ENCODE assay signal across 8 mouse cellular contexts in genomic region chr11:120492024-120492877, GRCm38 (mm10). TPM values are rescaled to one million over a fixed set of nuclear protein-coding genes. Genes with fewer than 3 reads are reported as not detected.
DNase-seq lines count a peak whose midpoint lies in the region; ATAC-seq and TF ChIP-seq lines count a peak whose summit lies in the region.

No protein-coding gene starts in this region.

- under 1% methylated on average over 42 of the region's 48 CpGs for WGBS in heart, embryonic 13.5 days
- WGBS in kidney, postnatal 0 days = under 1% methylated on average over 48 of the region's 48 CpGs

- H3K27ac ChIP-seq in heart, embryonic 13.5 days (replicated peaks) = peak overlapping the region; percentile 90
- peak overlapping the region; percentile 95 for H3K27ac ChIP-seq in kidney, postnatal 0 days

- H3K9ac ChIP-seq in heart, embryonic 13.5 days = peak overlapping the region; percentile 92
- H3K9ac ChIP-seq in kidney, postnatal 0 days (ENCODE audit: low read depth, low read length) = peak overlapping the region; percentile 87

- DNase-seq in urinary bladder, postnatal 14 days (ENCODE audit: low spot score) = peak; percentile 52
- DNase-seq in urinary bladder, adult 2 months (ENCODE audit: low spot score) = no peak
- DNase-seq in embryo, embryonic 10 days (ENCODE audit: low spot score) = peak; percentile 76
- peak; percentile 73 for DNase-seq in kidney, postnatal 0 days (ENCODE audit: low spot score)
- DNase-seq in spleen, postnatal 36 days (ENCODE audit: low spot score in 2 of 2) = peak; percentile 43 to 60
- no peak for DNase-seq in urinary bladder, postnatal 25 days (ENCODE audit: low spot score)

- H3K9me3 ChIP-seq in heart, embryonic 13.5 days = no peaks in the 10 kb centered on the region
- H3K9me3 ChIP-seq in kidney, postnatal 0 days (replicated peaks; ENCODE audit: low read length) = no peaks in the 10 kb centered on the region

- peak overlapping the region; percentile 98 for H3K4me2 ChIP-seq in heart, embryonic 13.5 days
- peak overlapping the region; percentile 96 for H3K4me2 ChIP-seq in kidney, postnatal 0 days (ENCODE audit: low read length)

- H3K27me3 ChIP-seq in heart, embryonic 13.5 days (replicated peaks) = no peaks in the 10 kb centered on the region
- H3K27me3 ChIP-seq in kidney, postnatal 0 days (ENCODE audit: insufficient read depth, low read length) = no peaks in the 10 kb centered on the region

- peaks cover 62% of the 10 kb centered on the region for H3K36me3 ChIP-seq in heart, embryonic 13.5 days
- H3K36me3 ChIP-seq in kidney, postnatal 0 days (ENCODE audit: insufficient read depth, low read length) = peaks cover 46% of the 10 kb centered on the region

- peak overlapping the region; percentile 93 for H3K4me3 ChIP-seq in heart, embryonic 13.5 days
- peak overlapping the region; percentile 91 for H3K4me3 ChIP-seq in kidney, postnatal 0 days (replicated peaks; ENCODE audit: low read depth, low read length)

- peaks cover 36% of the 10 kb centered on the region for H3K4me1 ChIP-seq in heart, embryonic 13.5 days
- H3K4me1 ChIP-seq in kidney, postnatal 0 days (replicated peaks; ENCODE audit: insufficient read depth, low read length) = peaks cover 19% of the 10 kb centered on the region

- peak; percentile 55 for TF ChIP-seq CTCF in kidney, postnatal 0 days (IDR thresholded peaks at IDR 0.05; ENCODE audit: low read depth)

- peak; percentile 34 for ATAC-seq in heart, embryonic 13.5 days (ENCODE audit: extremely low read depth, insufficient number of reproducible peaks, low FRiP score, low TSS enrichment)
- ATAC-seq in kidney, postnatal 0 days (replicated peaks; ENCODE audit: low FRiP score, low read depth) = no peak; the same call in none of the 2 replicates
- ATAC-seq in megakaryocyte, adult 5-6 weeks (ENCODE audit: poor library complexity, severe bottlenecking) = peak; percentile 43

RNA-seq across cellular contexts. Expression of gene Slc25a10, which starts 0.6 kb away (rescaled TPM):
- polyA plus RNA-seq in urinary bladder, adult 2 months (2012; rRNA removed) = 98.9 and 115 TPM in 2 replicates
- polyA plus RNA-seq in heart, embryonic 13.5 days (2015; fragmentation: Nextera tagmentation; extraction: Ambion mirVana) = 42.9 and 43.2 TPM in 2 replicates
- 121 and 132 TPM in 2 replicates for polyA plus RNA-seq in kidney, postnatal 0 days (2015; fragmentation: Nextera tagmentation; extraction: Ambion mirVana)
- 9.3 and 14.7 TPM in 2 replicates for total RNA-seq in megakaryocyte, adult 5-6 weeks (2015)
- 12.8 and 17.2 TPM in 2 replicates for total RNA-seq in megakaryocyte, adult 5-6 weeks (2017)

RNA-seq across cellular contexts. Expression of gene Mrpl12, which starts 7.8 kb away (rescaled TPM):
- polyA plus RNA-seq in urinary bladder, adult 2 months (2012; rRNA removed) = 62.4 and 72.4 TPM in 2 replicates
- 212 and 228 TPM in 2 replicates for polyA plus RNA-seq in heart, embryonic 13.5 days (2015; fragmentation: Nextera tagmentation; extraction: Ambion mirVana)
- polyA plus RNA-seq in kidney, postnatal 0 days (2015; fragmentation: Nextera tagmentation; extraction: Ambion mirVana) = 218 and 224 TPM in 2 replicates
- total RNA-seq in megakaryocyte, adult 5-6 weeks (2015) = 34.3 and 35.6 TPM in 2 replicates
- 25.4 and 41.7 TPM in 2 replicates for total RNA-seq in megakaryocyte, adult 5-6 weeks (2017)

RNA-seq across cellular contexts. Expression of gene Arl16, which starts 24.8 kb away (rescaled TPM):
- 23.9 and 24.0 TPM in 2 replicates for polyA plus RNA-seq in urinary bladder, adult 2 months (2012; rRNA removed)
- 36.4 and 39.3 TPM in 2 replicates for polyA plus RNA-seq in heart, embryonic 13.5 days (2015; fragmentation: Nextera tagmentation; extraction: Ambion mirVana)
- 32.7 and 35.1 TPM in 2 replicates for polyA plus RNA-seq in kidney, postnatal 0 days (2015; fragmentation: Nextera tagmentation; extraction: Ambion mirVana)
- total RNA-seq in megakaryocyte, adult 5-6 weeks (2015) = 14.1 and 15.1 TPM in 2 replicates
- total RNA-seq in megakaryocyte, adult 5-6 weeks (2017) = 9.1 and 10.8 TPM in 2 replicates

RNA-seq across cellular contexts. Expression of gene Ccdc137, which starts 34.3 kb away (rescaled TPM):
- 21.5 and 31.0 TPM in 2 replicates for polyA plus RNA-seq in urinary bladder, adult 2 months (2012; rRNA removed)
- 19.1 and 21.1 TPM in 2 replicates for polyA plus RNA-seq in heart, embryonic 13.5 days (2015; fragmentation: Nextera tagmentation; extraction: Ambion mirVana)
- polyA plus RNA-seq in kidney, postnatal 0 days (2015; fragmentation: Nextera tagmentation; extraction: Ambion mirVana) = 26.3 and 29.5 TPM in 2 replicates
- total RNA-seq in megakaryocyte, adult 5-6 weeks (2015) = 5.8 and 6.2 TPM in 2 replicates
- 5.9 and 36.8 TPM in 2 replicates for total RNA-seq in megakaryocyte, adult 5-6 weeks (2017)

RNA-seq across cellular contexts. Expression of gene Oxld1, which starts 34.4 kb away (rescaled TPM):
- polyA plus RNA-seq in urinary bladder, adult 2 months (2012; rRNA removed) = 19.8 and 26.8 TPM in 2 replicates
- 14.2 and 16.6 TPM in 2 replicates for polyA plus RNA-seq in heart, embryonic 13.5 days (2015; fragmentation: Nextera tagmentation; extraction: Ambion mirVana)
- 24.3 and 30.3 TPM in 2 replicates for polyA plus RNA-seq in kidney, postnatal 0 days (2015; fragmentation: Nextera tagmentation; extraction: Ambion mirVana)
- 6.2 and 7.7 TPM in 2 replicates for total RNA-seq in megakaryocyte, adult 5-6 weeks (2015)
- total RNA-seq in megakaryocyte, adult 5-6 weeks (2017) = 4.2 and 6.8 TPM in 2 replicates

Comparison
In these comparisons a context has a peak if more than half of its experiments do, and no peak if none do; other contexts are left out.
1. DNase-seq: peak in urinary bladder, postnatal 14 days (single experiment), embryo, embryonic 10 days (single experiment), kidney, postnatal 0 days (single experiment) and spleen, postnatal 36 days (2 of 2); none in urinary bladder, adult 2 months (single experiment) and urinary bladder, postnatal 25 days (single experiment).